Mouse (Mus musculus) stomach, postnatal 0 days (tissue): ENCODE data around the gene Uaca.

Experiments
- CTCF ChIP-seq: IDR thresholded peaks from 2 replicates; pipeline ENCODE4 v1.5.1; 2016; ENCODE audit warnings: antibody characterized with exemption, low read depth, mild to moderate bottlenecking, moderate library complexity
- EP300 ChIP-seq: optimal IDR thresholded peaks from 2 replicates; pipeline ENCODE3; 2016; ENCODE audit warnings: antibody characterized with exemption

DNA sequence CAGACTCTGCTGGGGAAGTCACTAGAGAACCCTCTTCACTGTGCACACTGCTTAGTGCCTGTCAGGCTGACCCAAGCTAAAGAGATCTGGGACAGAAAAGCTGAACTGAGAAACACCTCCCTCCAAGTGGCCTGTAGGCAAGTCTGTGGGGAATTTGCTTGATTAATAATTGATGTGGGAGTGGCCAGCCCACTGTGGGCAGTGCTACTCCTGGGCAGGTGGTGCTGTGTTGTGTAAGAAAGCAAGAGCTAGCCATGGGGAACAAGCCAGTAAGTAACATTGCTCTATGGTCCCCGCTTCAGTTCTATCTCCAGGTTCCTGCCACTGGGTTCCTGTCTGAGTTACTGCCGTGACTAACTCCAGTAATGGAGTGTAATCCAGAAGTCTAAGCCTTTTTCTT lies 11.7 kb downstream of the Uaca start:
- TF ChIP-seq EP300 (no peak), CTCF (no peak)
